Mouse (Mus musculus) E14TG2a.4 (cell line): ENCODE measurements around the gene Cpeb2.

Experiments
- H3K27me3 ChIP-seq: 2 replicates; pipeline ENCODE4 v1.6.1; 2014; ENCODE audit warnings: low read length, control low read depth; ENCODE audit not compliant: insufficient read depth
- H3K36me3 ChIP-seq: 2 replicates; pipeline ENCODE4 v1.6.1; 2014; ENCODE audit warnings: low read length, control low read depth; ENCODE audit not compliant: insufficient read depth
- H3K4me1 ChIP-seq: replicated peaks from 2 replicates; pipeline ENCODE4 v1.6.1; 2014; ENCODE audit warnings: low read depth, low read length, control low read depth
- H3K4me3 ChIP-seq: replicated peaks from 2 replicates; pipeline ENCODE4 v1.5.1; 2014; ENCODE audit warnings: mild to moderate bottlenecking, low read length
- H3K9me3 ChIP-seq: 2 replicates; pipeline ENCODE4 v1.6.1; 2014; ENCODE audit warnings: low read length, control low read depth
- CTCF ChIP-seq: conservative IDR thresholded peaks from 2 replicates; pipeline ENCODE4 v1.5.1; 2014; ENCODE audit warnings: low read length
- NANOG ChIP-seq: IDR thresholded peaks from 2 replicates; pipeline ENCODE4 v1.6.1; 2014; ENCODE audit warnings: borderline replicate concordance, low read length, mixed read lengths
- POU5F1 ChIP-seq: IDR thresholded peaks from 2 replicates; pipeline ENCODE4 v1.6.1; 2014; ENCODE audit warnings: low read length, borderline replicate concordance

Gene Cpeb2

DNA sequence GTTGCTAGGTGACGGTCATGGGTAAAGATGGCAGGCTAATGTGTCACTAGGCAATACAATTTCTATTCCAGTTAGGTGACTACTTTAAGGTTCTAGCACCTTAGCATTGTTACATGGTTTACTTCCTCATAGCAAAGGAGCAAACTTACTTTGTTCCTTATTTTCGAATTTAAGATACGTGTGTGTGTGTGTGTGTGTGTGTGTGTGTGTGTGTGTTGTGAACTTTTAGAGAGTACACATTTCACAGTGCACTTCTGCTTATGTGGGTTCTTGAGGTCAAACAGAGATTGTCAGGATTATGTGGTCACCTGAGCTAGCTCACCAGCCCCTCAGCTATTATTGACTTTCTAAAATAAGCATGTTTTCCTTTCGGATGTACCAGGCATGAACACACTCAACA is 60.2 kb downstream of the Cpeb2 start:
- H3K4me3 ChIP-seq: no peak overlapping the region
- no peaks in the 10 kb centered on the region for H3K4me1 ChIP-seq
- H3K27me3 ChIP-seq: no peaks in the 10 kb centered on the region
- H3K9me3 ChIP-seq: no peaks in the 10 kb centered on the region
- TF ChIP-seq NANOG: no peak
- TF ChIP-seq POU5F1: no peak
- no peak for TF ChIP-seq CTCF
- H3K36me3 ChIP-seq: no peaks in the 10 kb centered on the region

DNA sequence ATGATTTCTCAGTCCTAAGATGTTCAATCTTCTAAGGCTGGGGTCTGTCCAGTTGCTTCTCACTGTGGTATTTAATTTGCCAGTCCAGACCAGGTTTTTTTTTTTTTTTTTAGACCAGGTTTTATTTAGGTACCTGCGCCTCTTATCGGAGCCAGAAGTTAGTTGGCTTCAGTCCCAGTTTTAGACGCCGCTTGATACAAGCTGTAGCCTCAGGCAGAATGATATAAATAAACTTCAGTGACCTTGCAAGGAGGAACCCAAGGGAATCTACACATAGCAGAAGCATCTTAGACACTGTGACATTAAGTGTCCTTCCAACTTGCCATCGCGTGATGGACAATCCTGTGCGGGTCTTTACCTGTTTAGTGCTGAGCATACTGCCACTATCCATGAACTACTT is 64.5 kb downstream of the Cpeb2 start:
- TF ChIP-seq CTCF (no peak), NANOG (no peak), POU5F1 (no peak)
- H3K36me3 ChIP-seq: no peaks in the 10 kb centered on the region
- H3K27me3 ChIP-seq: no peaks in the 10 kb centered on the region
- H3K4me1 ChIP-seq: no peaks in the 10 kb centered on the region
- no peaks in the 10 kb centered on the region for H3K9me3 ChIP-seq
- no peak overlapping the region for H3K4me3 ChIP-seq

DNA sequence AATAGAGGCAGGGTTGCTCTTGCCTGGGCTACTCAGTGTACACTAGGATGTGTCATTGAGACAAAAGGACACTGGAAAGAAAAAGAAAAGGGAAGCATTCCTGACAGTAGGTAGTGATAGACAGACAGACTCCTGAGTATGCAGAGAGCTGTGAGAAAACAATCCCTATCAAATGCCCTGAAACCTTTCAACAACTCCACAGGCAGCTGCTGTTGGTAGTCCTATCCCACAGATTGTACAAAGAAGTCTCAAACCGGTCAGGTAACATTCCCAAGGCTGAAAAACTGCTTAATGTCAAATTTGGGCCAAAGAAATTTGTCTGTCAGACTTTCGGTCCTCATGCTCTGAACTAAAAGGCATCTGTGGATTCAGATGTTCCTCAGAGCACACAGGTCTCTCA is 66.0 kb downstream of the Cpeb2 start:
- no peaks in the 10 kb centered on the region for H3K36me3 ChIP-seq
- TF ChIP-seq CTCF (no peak), POU5F1 (no peak), NANOG (no peak)
- H3K4me1 ChIP-seq: no peaks in the 10 kb centered on the region
- no peaks in the 10 kb centered on the region for H3K9me3 ChIP-seq
- no peak overlapping the region for H3K4me3 ChIP-seq
- H3K27me3 ChIP-seq: no peaks in the 10 kb centered on the region

DNA sequence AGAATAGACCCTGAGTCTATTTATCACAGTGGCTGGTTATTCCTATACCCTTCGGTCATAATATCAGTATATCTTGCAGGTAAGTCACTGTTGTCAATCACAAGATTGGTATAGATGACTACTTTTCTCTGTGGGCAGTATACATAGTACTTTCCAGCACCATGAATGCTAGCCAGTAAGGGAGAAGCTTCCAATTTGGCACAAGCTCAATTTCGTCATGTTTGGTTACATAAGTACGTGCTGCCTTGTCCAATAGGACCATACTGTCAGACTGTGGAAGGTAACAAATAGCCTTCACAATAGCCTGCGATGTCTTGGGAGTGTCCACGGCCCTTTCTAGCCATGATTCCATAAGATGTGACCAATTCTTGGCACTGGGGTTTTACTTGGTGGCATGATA is 67.1 kb downstream of the Cpeb2 start:
- no peaks in the 10 kb centered on the region for H3K4me1 ChIP-seq
- H3K4me3 ChIP-seq: no peak overlapping the region
- no peak for TF ChIP-seq NANOG
- no peak for TF ChIP-seq POU5F1
- TF ChIP-seq CTCF: no peak
- no peaks in the 10 kb centered on the region for H3K36me3 ChIP-seq
- H3K27me3 ChIP-seq: no peaks in the 10 kb centered on the region
- no peaks in the 10 kb centered on the region for H3K9me3 ChIP-seq

DNA sequence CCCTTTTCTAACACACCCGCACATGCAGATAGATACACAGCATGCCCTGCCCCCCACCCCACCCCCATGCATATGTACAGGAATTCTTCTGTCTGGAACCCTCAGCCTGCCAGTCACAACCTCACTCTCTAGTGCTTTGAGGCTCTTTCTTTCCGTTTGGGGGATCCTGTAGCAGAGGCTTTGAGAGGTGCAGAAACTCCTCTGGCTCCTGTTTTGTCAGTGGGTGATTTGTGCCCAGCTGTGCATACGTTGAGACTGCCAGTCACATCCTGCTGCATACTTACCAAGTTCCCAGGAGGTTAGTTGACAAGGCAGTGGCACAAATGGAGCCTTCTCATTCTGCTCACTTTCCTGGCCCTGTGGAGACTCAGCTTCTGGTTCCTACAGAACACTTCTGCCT is 68.0 kb downstream of the Cpeb2 start:
- no peaks in the 10 kb centered on the region for H3K27me3 ChIP-seq
- no peaks in the 10 kb centered on the region for H3K9me3 ChIP-seq
- TF ChIP-seq CTCF (no peak), POU5F1 (no peak), NANOG (no peak)
- H3K4me3 ChIP-seq: no peak overlapping the region
- H3K36me3 ChIP-seq: no peaks in the 10 kb centered on the region
- H3K4me1 ChIP-seq: no peaks in the 10 kb centered on the region

DNA sequence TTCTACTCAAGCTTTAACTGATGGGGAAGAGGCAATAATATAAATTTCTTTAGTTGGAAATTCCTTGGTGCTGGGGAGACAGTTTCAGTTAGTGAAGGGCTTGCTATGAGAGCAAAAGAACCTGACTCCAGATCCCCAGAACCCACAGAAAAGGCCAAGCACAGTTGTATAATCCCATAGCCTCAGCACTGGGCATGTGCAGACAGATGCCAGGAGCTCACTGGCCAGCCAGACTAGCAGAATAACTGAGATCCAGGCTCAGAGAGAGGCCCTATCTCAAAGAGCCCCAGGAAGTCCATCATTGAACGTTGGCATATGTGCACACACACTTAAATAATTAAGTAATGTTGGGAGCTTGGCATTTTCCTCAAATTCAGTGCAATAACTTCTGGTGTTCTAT is 70.5 kb downstream of the Cpeb2 start:
- no peak overlapping the region for H3K4me3 ChIP-seq
- H3K27me3 ChIP-seq: no peaks in the 10 kb centered on the region
- H3K9me3 ChIP-seq: no peaks in the 10 kb centered on the region
- H3K4me1 ChIP-seq: no peaks in the 10 kb centered on the region
- H3K36me3 ChIP-seq: no peaks in the 10 kb centered on the region
- TF ChIP-seq POU5F1: no peak
- TF ChIP-seq NANOG: no peak
- no peak for TF ChIP-seq CTCF

DNA sequence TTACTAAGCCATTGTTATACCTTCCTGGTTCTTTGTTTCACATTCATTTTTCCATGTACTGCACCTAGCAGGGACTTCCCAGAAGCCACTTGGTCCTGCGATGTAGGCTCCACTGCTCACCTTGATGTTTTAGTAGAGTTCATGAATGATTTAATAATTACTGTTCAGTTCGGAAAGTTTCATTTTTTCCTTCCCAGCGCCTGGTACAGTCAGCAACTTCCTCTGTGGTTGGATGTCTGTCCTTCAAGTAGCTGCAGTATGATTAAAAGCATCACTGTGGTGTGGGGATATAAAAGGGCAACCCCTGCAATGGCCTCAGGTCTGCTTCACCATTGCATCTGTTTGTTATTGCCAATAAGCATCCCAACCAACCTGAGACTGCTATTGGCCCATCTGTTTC is 72.5 kb downstream of the Cpeb2 start:
- no peak for TF ChIP-seq NANOG
- TF ChIP-seq POU5F1: no peak
- no peak for TF ChIP-seq CTCF
- Histone ChIP-seq H3K36me3 (no peaks in the 10 kb centered on the region), H3K9me3 (peaks cover 4% of the 10 kb centered on the region; the same call in 1 of the 2 replicates), H3K4me1 (no peaks in the 10 kb centered on the region), H3K27me3 (no peaks in the 10 kb centered on the region), H3K4me3 (no peak overlapping the region)

DNA sequence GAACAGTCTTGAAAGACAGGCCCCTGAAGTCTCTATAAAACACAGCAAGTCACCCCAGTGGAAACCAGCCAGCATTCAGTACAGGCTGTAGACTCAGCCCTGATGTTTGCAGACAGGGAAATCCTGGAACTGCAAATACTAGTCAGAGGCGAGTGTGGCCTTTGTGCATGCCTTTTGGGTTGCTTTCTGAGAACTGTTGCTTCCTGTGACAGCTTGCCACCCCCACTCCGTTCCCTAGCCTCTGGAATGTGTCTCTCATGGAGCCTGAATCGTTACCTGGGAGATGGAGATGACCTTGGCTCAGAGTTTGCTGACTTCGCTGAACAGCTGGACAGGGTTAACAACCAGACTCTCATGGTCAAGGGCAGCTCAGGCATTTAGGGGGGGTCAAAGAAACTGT is 77.0 kb downstream of the Cpeb2 start:
- no peaks in the 10 kb centered on the region for H3K36me3 ChIP-seq
- H3K27me3 ChIP-seq: no peaks in the 10 kb centered on the region
- TF ChIP-seq POU5F1 (no peak), CTCF (no peak), NANOG (no peak)
- no peaks in the 10 kb centered on the region for H3K4me1 ChIP-seq
- H3K4me3 ChIP-seq: no peak overlapping the region
- H3K9me3 ChIP-seq: peaks cover 4% of the 10 kb centered on the region; the same call in 1 of the 2 replicates

DNA sequence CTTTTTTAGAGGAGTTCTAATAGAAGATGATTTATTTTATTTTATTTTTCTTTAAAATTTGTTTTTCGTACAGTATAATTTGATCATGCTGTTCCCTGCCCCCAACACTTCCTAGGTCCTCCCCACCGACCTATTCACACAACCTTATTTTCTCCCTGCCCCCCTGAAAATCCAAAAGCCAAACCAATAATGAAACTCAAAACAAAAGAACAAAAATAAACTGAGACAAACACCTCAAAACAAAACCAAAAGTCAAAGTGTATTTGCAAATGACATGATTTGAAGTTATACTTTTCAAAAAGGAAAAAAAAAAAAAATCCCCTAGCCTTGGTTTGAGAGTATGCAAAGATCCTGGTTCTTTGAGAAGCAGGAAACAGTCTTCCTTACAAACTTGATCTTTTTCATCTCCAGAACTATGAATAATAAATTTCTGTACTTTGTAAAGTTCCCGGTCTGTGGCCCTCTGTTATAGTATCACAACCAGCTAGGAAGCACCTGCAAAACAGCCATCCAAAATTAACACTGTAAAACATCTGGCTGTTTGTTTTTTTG is 91.4 kb downstream of the Cpeb2 start:
- Histone ChIP-seq H3K27me3 (no peaks in the 10 kb centered on the region), H3K4me1 (no peaks in the 10 kb centered on the region), H3K36me3 (no peaks in the 10 kb centered on the region), H3K9me3 (peaks cover 4% of the 10 kb centered on the region; the same call in 1 of the 2 replicates), H3K4me3 (no peak overlapping the region)
- no peak for TF ChIP-seq POU5F1
- TF ChIP-seq CTCF: no peak
- TF ChIP-seq NANOG: no peak
